Mouse (Mus musculus): ENCODE measurements at regions not wholly inside any gene's neighbourhood (a gene's known extent, or its start where the extent isn't known, plus 50 kb on each side); places are given as distances from the start of the nearest gene placed in this dataset.
"Not testable (repeated sequence)": the region's sequence is repeated elsewhere in the genome, so short reads cannot be mapped to it uniquely, and the experiment has no call there.

DNA sequence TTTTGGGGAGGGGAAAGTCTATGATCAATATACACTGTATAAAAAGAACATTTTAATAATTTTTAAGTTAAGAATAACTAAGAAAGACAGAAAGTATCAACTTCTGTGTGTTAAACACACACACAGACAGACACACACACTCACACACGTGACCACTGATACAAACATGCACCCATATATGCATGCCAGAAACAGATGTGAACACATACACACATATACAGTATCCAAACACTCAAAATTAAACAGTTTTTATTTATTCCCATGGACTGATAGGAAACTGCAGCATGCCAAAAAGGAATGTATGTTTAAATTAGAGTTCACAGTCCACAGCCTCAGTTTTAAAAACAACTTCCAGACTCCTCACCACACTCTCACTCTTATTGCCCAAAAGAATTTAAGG lies 203.4 kb upstream of the Tbl1x start:
- no peak for DNase-seq (ENCODE audit: low spot score in 2 of 2)

DNA sequence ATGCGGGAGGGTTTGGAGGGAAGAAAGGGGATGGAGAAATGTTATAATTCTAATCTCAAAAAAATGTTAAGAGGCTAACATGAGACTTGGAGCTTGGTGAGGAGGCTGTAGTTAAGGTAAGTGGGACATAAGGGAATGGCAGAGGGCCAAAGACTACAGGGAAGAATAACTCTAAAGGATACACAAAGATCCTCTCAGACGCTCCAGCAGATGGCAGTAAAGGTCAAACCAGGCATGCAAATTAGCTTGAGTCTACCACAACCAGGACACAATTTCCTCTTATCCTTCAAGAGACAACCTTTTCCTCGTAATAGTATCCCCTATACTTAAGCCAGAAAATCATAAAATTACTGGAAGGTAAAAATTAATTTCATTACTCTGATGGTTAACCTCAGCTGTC lies 196.4 kb upstream of the Tbl1x start:
- DNase-seq (ENCODE audit: low spot score in 2 of 2) = peak; percentile 11 to 29

DNA sequence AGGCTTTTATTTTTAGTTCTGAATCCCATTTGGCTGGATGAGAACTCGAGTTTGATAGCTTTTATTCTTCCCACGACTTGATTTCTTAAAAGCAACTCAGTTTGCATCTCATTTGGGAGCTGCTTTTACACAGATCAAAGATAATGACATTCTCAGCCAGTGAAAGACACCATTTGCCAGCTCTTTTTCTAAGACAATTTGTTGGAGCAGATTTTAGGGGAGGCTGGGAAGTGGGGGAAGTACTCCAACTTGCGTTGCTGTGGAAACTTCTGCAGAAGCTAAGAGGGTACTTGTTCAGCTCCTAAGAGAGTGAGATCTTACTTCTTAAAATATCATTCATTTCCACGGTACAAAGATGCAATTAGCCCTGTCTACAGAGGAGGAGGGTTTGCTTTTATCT lies 187.2 kb upstream of the Tbl1x start:
- DNase-seq (ENCODE audit: low spot score in 2 of 2) = peak; percentile 6 to 31

DNA sequence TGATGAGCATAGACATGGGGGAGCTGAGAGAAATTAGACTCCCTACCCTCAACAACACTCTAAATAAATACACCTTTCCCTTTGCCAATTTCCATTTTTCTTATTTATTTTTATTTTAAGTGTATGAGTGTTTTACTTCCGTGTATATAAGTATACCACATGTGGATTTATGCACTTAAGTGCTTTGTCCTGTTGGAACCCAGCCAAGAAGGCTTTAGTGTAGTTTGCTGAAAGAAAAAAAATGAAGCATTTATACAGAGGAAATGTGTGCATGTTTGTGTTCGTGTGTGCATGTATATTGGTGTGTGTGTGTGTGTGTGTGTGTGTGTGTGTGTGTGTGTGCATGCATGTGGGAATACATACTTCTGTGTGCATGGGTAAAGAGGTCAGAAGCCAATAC lies 157.6 kb upstream of the Tbl1x start:
- no peak for DNase-seq (ENCODE audit: low spot score in 2 of 2)

DNA sequence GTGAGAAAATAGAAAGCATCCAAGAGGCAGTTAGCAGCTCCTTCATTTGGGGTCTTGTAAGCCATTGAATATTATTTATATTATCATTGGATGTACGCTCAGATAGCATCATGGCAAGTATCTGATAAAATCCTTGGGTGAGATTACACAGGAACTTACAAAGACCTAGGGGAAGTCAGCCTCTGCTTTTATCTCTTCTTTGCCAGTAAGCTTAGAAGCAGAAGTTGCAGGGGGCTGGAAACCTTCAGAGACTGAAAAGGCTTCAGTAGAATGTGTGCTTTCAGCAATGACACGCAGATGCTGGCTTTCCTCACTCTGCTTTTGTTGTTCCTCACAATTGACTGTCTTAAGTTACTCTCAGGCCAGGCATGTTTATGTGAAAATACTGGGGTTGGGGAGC lies 150.3 kb upstream of the Tbl1x start:
- no peak for DNase-seq (ENCODE audit: low spot score in 2 of 2)

DNA sequence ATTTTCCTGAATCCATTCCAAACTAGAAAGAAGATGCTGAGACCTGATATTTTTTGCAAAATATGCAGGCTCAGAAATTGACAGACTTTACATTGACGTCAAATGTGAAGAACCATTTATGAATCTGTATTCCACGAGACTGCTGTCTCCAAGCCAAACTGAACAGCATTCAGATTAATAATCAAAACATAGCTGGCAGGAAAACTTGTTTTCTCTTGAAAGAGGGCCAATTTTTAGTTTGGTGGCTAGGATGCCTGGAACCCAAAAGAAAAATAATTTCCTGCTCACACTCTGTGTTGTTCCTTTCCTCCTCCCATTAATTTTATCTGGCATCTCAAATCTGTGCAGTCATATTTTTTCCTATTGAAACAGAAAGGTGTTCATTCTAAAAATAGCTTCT lies 149.7 kb upstream of the Tbl1x start:
- DNase-seq (ENCODE audit: low spot score in 2 of 2) = no peak

DNA sequence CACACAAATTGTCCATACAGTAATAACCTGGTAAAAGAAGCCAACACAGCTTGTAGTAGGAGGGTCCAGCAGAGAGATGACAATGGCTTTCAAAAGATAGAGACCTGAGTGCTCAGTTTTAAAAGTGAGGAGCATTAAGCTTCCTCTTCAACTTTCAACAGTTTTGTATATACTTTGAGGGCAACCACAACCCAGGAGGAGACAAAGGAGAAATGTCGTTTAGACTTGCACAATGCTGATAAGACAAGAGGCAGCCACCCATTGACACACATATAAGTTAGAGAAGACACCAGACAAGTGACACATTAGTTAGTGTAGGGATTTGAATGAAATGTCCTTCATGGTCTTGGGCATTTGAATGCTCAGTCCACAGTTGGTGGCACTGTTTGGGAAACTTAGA lies 147.2 kb upstream of the Tbl1x start:
- no peak for DNase-seq (ENCODE audit: low spot score in 2 of 2)

DNA sequence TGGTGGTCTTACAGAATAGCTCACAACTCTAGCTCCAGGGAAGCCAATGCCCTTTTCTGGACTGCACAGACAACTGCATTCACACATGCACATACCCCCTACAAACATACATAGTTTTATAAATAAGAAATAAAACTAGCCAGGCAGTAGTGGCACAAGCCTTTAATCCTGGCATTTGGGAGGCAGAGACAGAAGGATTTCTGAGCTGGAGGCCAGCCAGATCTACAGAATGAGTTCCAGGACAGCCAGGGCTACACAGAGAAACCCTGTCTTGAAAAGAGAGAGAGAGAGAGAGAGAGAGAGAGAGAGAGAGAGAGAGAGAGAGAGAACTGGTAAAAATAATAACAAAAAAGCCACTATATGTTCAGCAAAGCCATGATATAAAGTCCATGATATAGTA lies 143.5 kb upstream of the Tbl1x start:
- DNase-seq (ENCODE audit: low spot score in 2 of 2) = no peak

DNA sequence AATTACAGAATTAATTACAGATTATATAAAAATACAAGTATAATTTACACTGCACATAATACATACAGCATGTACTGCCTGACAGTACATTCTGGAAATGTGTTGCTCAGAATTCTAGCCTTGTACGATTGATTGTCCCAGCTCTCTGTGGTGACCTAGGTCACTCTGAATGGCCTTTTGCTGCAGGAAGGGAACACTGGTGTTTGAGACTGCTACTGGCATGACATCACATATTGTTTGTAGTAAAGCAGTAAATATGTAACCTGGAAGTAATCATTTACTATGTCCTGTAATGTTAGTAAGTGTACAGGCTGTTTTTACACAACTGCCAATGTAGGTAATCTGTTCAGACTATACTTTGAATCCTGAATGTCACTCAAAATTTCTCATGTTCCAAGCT lies 123.5 kb upstream of the Tbl1x start:
- no peak for DNase-seq (ENCODE audit: low spot score in 2 of 2)

DNA sequence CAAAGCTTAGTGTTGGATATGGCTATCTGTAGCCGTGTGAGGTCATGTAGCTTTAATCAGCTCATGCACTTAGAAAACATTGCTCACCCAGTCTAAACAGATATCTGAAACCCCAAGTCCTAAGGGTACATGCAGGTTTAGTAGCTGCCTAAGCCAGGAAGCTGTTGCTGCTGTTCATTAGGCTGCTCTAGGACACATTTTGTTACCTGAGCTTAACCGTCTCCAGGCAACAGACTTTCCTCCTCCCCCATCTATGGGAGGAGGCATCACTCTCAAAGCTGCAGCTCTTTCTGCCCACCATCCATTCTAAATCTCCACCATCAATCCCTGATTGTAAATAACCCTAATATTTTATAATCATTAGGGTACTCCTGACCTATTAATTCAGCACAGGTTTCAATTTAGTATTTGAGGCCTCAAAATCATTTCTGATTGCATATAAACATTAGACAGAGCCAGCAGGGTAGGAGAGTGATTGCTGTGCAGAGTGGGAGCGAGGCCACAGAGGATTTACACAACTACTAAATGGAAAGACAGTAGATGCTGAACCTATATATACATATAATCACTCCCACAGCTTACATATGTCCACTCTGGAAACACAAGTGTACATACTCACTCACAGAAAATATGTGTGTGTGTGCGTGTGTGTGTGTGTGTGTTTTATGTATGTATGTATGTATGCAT lies 118.9 kb upstream of the Tbl1x start:
- DNase-seq (ENCODE audit: low spot score in 2 of 2) = no peak

DNA sequence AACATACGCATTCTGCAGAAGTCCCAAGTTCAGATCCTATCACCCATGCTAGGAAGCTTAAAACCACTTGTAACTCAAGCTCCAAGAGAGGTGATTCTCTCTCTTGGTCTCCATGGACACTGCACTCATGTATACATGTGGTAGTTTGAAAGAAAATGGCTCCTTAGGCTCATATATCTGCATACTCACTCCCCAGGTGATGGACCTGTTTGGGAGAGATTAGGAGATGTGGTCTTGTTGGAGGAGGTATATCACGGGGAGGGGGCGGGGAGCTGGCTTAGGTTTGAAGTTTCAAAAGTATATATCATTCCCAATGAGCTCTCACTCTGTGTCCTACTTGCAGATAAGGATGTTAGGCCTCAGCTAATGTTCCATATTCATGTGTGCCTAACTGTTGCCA lies 103.9 kb upstream of the Tbl1x start:
- DNase-seq (ENCODE audit: low spot score in 2 of 2) = no peak

DNA sequence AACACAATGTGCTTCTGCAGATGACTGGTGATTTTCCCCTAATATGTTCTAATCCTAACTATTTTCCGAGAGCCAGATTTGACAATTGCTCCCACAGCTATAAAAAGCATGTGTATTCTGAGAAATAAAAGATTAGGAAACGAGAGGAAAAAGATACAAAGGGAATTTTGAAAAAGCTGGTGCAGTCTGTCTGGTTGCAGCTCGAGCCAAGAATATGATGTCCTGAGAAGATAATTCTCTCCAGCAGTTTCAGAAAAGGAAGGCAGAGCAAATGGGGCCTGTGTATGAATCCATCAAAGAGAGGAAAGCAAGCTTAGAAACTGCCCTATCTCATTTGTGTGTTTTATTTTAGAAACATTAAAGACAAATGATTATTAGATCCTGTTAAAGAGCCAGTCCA lies 102.9 kb upstream of the Tbl1x start:
- no peak for DNase-seq (ENCODE audit: low spot score in 2 of 2)

DNA sequence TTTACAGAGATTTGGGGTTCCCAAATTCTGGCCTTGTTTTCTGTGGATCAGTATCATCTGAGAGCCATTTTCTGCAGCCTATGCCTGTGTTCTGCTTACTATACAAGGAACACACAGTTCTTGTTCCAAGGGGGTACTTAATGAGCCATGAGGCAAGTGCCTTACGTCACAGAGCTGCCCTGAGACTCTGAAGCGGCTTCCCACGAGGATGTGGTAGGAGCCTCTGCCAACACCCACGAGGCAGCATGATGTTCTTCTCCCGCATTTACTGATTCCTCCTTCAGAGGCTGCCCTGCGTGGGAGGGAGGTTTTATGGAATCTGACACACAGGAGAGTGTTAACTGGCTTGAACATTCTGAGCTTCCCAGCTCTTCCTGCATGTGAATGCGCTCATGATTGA lies 101.4 kb upstream of the Tbl1x start:
- DNase-seq (ENCODE audit: low spot score in 2 of 2) = peak; percentile 4 to 38

DNA sequence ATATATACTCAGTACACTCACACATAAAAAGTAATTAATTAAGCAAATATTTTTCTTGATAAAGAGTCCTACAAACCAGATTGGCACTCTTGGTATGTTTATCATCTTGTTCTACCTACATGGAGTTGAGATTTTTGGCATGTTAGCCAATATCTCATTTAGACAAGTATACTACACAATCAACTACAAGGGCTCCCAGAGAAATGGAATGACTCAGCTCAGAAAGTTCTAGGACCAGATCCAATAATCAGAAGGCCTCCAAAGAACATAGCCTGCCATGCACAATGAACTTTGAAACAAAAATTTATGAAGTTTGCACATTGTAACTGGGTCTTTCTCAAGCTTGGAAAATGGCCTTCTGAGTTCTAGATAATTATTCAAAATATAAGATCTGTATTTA lies 100.0 kb upstream of the Tbl1x start:
- DNase-seq (ENCODE audit: low spot score in 2 of 2) = no peak

DNA sequence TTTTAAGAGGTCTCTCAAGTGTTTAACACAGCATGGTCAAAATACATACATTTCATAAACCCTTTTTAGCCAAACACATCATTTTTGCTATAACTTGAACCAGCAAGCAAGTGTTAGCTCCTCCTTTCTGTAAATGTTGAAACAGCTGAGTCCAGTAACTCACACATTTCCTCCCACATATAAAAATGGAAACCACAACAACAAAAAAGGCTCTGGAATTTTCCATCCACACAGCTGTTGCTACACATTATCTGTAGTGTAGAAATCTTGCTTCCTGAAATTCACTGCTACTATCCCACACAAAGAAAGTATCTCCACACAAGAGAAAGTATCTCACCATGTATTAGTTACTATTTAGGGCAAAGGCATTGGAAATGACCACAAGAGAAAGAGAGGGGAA lies 96.7 kb upstream of the Tbl1x start:
- DNase-seq (ENCODE audit: low spot score in 2 of 2) = no peak

DNA sequence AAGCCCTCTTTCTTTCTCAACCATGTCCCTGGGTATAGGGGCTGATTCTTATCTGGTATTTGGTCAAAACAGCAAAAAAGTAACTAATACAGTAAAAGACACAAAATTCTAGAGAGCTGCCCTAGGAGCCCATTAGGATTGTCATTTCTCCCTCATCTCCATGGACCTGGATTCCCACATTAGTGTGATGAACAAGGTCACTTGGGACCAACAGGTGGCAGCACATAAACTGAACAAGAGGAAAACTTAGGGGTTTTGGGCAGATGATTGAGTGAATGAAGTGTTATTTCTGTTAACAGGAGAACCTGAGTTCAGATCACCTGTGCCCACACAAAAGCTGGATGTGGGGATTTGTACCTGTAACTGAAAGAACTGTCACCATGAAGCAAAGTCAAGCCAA lies 93.0 kb upstream of the Tbl1x start:
- DNase-seq (ENCODE audit: low spot score in 2 of 2) = no peak

DNA sequence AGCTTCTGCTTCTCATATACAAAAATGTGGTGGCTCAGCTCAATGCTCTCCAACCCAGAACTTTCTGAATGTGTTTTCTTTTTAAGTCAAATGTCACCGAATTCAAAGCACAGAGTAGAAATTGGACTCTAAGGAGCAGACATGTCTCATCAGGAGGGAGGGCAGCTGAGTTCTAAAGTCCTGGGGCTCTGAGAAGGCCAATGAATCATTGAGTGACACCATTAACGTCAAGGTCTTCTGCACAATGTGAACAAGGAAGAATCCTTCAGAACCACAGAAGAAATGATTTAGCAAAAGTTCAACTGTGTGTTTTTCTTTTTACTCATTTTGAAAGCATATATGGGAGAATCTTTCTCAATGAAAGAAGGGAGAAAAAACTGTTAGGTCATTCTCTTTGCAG lies 88.6 kb upstream of the Tbl1x start:
- no peak for DNase-seq (ENCODE audit: low spot score in 2 of 2)

DNA sequence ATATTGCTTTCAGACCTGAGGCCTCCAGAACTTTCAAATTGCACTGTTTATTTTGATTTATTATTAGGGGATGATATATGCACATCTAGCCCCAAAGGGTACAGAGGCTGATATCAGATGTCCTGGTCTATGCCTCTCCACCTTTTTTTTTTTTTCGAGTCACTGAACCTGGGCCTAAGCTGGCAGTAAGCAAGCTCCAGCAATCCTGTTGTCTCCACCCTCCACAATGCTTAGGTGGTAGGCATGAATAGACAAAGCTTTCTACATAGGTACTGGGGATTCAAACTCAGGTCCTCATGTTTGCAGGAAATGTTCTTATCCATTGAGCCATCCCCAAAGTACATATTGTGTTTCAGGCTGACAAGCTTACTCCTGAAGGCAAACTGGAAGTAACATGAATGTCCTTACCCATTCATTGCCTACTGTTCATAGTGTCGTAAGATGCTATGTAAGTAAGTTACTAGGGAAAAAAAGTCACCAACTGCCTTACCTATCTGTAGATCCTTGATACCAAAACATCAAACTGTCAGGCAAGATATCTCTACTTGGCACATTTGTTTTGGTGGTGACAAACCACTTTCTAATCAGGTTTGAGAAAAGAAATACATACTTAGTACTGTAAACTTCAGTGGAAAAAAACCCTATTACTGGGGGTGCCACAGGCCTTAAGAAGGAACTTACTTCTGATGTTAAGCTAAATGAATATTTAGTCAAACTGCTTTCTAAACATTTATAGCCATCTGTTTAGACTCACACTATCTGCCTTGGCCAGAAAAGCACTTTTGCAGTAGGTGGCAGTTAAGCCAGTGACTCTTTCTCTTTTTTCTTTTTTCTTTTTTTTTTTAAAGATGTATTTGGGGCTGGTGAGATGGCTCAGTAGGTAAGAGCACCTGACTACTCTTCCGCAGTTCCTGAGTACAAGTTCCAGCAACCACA lies 85.8 kb upstream of the Tbl1x start:
- DNase-seq (ENCODE audit: low spot score in 2 of 2) = no peak

DNA sequence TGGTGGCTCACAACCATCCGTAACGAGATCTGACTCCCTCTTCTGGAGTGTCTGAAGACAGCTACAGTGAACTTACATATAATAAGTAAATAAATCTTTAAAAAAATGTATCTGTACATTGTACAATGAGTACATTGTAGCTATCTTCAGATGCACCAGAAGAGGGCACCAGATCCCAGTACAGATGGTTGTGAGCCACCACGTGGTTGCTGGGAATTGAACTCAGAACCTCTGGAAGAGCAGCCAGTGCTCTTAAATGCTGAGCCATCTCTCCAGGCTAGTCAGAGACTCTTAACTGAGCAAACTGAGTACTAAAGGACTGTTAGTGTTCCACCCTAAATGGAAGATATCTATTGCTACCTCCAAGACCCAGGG lies 85.1 kb upstream of the Tbl1x start:
- DNase-seq (ENCODE audit: low spot score in 2 of 2) = not testable (repeated sequence)

DNA sequence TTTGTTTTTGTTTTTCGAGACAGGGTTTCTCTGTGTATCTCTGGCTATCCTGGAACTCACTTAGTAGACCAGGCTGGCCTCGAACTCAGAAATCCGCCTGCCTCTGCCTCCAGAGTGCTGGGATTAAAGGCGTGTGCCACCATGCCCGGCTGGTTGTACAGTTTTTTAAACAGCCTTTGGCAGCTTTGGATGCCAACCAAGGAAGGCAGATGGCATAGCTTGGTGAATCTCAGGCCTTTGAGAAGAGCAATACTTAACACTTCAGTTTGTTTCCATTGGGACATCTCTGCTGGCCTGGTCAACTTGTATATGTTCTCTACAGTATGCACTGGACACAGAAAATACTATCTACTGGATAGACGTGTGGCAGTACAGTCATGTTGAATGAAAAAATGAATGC lies 84.0 kb upstream of the Tbl1x start:
- DNase-seq (ENCODE audit: low spot score in 2 of 2) = not testable (repeated sequence)

DNA sequence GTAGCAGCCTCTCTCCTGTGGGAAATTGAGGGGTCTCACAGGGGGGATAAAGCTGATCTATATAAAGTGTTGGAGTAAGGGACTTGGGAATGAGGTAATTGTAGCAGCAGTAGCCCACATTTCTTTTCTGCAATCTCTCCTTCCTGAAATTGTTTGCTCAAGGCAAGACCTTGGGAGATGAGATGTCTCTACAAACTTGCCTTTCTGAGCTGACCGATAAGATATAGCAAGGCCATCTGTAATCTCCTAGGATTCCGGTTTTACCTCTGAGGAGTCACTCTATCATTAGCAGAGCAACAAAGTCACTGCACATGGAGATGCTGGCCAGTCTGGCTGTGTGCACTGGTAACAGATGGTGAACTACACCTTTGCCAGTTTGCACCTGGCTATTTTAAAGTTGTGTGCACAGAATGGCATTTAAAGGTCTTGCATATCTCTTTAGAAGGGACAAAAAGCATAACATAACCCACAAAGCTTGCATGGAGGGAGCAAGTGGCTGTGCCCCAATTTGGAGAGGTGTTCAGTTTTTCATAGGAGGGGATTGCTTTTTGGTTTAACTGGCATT lies 78.7 kb upstream of the Tbl1x start:
- no peak for DNase-seq (ENCODE audit: low spot score in 2 of 2)

DNA sequence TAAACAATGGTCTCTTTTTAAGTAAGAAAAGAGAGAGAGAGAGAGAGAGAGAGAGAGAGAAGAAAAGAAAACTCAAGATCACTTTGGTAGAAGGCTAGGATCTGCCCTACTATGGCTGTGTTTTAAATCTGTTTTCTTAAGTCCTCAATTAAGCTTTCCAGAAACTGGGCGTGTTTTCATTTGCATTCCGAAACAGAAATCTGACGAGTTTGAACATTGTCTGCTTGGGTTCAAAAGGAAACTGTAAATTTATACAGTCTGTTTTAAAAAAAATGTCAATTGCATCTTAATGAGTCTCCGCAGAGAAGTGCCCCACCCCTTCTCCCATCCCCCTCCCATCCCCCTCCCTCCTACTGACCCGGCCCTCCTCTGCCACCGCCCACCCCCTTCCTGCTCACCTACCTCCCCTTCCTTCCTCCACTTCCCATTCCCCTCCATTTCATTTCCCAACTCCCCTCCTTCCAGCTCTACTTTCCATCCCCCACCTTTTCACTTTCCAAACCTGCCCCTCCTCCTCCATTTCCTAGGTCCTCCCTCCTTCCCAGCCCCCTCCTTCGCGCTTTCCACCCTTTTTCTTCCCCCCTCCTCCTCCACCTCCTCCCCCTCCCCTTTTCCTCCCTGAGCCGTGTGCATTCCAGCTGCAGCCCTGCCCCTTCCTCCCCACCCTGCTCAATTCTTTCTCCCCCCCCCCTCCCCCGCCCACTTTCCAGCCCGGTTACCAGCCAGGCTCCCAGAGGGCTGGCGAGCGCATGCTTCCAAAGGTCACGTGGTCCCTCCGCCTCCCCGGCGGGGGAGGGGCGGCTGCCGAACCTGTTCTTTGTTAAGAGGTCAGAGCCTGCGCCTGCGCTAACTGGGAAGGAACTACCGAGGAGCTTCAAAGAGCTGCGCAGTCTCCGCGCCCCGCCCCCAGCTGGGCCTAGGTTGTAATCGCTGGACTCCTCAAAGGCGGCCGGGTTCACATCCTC lies 77.7 kb upstream of the Tbl1x start:
- DNase-seq (ENCODE audit: low spot score in 2 of 2) = peak; percentile 85 to 92
